Mouse (Mus musculus) adipocyte (in vitro differentiated cells): ENCODE results near the gene Parvg.

Experiments
- DNase-seq: peaks from one replicate; pipeline ENCODE4 v3.0.0-alpha.2; 2016; ENCODE audit warnings: low spot score

The Parvg gene

GRCm38 (mm10) chr15:84305333-84305732 is 18.5 kb upstream of the Parvg start:
- no peak for DNase-seq

- DNase-seq, result no peak
Observed at GRCm38 (mm10) chr15:84310271-84310670, 13.6 kb upstream of the Parvg start.

GRCm38 (mm10) chr15:84311295-84312085 is 12.3 kb upstream of the Parvg start:
- DNase-seq, result no peak

DNA sequence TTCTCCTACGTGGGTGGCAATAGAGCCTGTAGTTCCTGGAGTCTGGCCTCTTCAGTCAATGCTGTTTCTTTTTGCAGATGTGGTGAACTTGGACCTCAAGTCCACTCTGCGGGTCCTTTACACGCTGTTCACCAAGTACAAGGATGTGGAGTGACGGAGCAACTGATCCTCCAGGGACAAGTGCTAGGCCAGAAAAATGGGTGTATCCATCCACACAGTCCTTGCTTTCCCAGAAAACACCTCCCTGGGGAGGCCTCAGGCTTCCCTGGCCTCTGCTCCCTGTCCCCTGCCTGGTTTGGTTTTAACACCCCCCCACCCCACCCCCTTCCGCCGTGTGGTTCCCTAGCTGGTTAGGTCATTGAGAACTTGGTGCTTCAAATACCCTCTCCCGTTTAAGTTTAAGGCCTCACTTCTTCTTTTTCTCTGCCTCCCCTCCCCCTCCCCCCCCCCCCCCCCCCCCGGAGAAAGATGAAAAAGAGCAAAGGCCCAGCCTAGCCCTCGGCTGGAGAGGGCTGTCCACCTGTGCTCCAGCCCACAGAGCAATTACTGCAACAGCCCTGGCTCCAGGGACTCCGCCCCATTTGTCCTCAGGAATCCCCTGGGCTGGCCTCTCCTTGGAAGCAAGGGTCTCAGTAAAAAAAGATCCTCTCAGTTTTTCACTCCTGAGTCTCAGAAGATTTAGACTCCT is 10.8 kb upstream of the Parvg start:
- DNase-seq, result no peak

DNA sequence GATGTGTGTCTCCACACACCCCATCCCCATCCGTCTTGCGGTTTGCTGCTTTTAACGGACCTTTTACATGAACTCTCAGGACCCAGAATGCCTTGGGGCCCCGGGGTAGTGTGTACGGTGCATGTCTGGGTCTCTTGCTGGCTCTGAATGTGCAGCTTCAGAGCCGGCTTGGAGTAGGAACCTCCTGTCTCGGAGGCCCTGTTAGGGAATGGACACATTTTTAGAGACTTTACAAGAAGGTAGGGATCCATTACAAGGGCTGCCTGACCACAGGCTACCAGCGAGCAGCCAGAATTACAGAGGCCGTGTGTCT is 10.3 kb upstream of the Parvg start:
- no peak for DNase-seq

GRCm38 (mm10) chr15:84314420-84315080 is 9.3 kb upstream of the Parvg start:
- DNase-seq, result no peak

DNA sequence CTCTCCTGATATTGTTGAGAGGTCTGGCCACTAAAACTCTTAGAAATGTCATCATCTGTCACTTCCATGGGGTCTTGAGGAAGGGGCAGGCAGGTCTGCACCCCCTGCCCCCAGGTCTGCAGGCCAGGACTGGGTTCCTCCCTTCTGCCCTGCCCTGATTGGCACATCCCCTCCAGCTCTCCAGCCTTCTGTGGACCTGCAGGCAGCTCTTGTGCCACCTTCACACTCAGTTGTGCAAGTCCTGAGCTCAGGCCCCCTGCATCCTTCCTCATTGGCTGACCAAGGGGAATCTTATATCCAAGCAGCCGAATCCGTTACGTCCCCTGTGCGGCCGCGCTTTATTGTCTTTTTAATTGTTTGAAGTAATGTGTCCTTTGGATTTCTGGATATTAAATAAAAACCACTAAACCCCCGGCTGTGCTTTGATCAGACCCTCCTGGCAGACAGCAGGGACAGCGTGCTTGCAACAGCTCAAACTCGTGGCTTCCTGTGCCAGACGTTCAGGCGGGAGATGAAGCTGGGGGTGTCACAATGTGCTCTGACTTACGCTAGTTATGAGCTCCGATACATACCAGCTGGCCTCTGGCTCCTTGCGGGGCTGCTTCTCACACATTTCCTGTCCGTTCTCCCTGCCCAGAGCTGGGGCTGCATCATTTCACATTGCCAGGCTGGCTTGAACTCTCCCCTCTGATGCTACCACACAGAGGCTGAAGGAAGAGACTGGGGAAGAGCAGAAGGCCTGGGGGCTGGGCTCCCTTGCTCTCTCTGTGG is 8.4 kb upstream of the Parvg start:
- no peak for DNase-seq

- DNase-seq, result no peak
Observed at GRCm38 (mm10) chr15:84319393-84319792, 4.4 kb upstream of the Parvg start.

DNA sequence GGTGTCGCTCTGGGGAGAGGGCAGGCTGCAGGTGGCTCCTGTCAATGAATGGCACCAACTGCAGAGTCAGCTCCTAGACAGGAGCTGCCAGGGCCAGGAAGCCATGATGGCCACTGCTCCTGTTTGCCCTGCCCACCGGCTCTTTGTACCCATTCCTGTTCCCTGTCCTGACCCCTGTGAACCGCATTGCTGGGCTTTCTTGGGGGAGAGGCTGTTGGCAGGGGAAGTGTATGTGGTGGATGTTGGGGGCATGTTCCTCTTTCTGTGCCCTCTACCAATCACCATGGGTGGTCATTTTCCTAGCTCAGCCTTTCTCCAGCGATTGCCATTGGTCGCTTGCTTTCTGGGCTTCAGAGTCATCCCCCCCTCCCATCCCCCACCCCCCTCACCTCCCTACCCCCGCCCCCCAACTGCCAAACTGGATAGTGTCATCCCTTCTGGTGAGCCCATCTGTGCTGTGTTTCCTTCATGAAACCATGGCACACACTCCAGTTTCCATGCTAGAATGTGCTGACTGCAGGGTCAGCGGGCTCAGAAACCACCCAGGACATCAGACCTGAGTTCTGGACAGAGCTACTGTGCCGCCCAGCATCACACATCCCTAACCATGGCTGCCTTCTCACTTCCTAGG is 2.2 kb upstream of the Parvg start:
- DNase-seq, result no peak

DNA sequence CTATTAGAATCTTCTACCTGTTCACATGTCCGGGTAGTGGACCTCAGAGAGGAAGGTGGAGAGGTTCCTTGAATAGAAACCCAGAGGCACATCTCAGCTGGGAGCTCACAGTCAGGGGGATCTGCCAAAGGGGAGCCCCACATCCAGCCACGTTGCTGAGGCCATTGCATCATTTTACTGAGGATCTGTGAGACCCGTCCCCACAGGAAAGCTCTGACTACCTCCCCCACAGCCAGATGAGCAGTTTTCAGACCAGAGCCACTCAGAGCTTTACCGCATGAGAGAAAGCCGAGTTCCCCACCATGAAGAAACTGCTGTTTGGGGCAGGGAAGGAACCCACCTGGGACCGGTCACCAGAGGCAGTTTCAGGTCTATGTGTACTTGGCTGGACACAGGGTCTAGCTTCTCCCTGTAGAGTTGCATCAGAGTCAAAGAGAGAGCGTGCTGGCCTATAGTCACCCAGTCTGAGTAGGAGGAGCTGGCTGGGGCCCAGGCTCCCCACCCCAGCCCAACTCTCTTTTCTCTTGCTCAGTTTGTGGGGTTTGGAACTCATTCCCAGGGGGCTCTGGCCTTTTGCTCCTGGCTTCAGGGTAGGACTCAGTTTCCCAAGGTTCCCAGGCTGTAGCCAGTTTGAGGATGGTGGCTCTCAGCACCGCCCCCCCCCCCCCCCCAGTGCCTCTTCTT is 1.2 kb downstream of the Parvg start:
- no peak for DNase-seq

- DNase-seq, result no peak
Observed at GRCm38 (mm10) chr15:84325736-84326135, 1.9 kb downstream of the Parvg start.

- no peak for DNase-seq
Observed at GRCm38 (mm10) chr15:84328870-84329269, 5.0 kb downstream of the Parvg start.

DNA sequence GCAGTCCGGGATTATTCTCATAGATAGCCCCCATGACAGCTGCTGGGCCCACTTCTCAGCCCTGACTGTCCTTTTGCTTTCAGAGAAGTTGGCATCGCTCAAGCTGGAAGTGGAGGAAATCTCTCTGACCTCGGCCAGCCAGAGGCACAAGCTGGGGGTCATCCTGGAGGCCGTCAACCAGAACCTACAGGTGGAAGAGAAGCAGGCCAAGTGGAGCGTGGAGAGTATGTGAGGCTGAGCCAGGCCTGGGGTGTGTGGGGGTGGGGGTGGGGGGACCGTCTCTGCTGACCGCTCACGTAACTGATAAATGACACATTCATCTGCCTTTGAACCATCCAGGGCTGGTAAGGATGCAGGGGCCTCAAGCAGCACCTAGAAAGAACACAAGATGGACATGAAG is 6.1 kb downstream of the Parvg start:
- DNase-seq, result no peak

GRCm38 (mm10) chr15:84331066-84331612 is 7.3 kb downstream of the Parvg start:
- DNase-seq, result no peak

- no peak for DNase-seq
Observed at GRCm38 (mm10) chr15:84336281-84336817, 12.5 kb downstream of the Parvg start.

DNA sequence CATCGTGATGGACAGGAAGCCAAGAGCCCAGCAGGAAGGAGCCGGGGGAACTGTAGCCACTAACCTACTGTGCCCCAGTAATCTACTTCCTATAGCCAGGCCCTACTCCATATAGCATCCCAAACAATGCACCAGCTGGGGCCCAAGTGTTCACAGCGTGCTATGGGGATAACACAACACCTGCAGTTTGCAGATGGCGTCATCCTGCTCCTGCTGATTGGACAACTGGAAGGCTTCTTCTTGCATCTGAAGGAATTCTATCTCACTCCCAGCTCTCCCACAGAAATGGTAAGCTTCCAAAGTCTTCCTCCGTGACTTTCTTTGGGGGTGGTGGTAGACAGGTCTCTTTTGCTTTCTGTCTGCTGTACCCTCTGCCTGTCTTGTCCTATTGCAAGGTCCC is 13.8 kb downstream of the Parvg start:
- DNase-seq, result no peak

DNA sequence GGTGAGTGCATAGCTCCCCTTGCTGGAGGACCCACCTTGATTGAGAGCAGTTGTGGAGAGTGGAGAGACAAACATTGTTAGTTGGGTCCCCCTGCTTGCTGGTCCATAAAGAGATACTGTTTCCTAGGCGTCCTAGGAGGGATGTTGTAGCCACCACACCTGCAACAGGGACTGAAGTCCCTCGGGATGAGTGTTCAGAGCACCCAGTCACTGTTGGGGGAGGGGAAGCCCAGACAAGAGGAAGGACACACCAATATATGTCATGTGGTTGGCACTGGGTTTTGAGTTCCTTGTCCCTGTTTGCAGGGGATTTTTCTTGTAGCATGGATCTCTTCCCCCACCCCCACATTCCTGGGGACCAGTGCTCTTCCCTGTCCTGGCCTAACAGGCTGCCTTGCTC is 17.1 kb downstream of the Parvg start:
- DNase-seq, result no peak

DNA sequence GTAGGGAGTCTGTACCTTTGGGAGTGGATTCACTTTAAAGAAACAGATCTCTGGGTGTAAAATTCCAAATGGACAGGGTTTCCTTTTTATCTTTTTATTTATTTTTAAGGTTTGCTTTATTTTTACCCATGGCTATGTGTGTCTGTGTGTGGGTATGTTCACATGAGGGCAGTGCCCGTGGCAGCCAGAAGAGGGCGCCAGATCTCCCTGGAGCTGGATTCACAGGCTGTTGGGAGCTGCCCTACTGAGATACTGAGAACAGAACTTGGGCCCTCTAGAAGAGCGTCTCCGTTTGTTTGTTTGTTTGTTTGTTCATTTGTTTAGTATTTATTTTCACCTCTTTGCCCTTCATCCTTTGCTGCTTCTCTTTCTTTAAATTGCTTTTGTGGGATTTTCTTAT is 24.9 kb downstream of the Parvg start:
- no peak for DNase-seq

GRCm38 (mm10) chr15:84349915-84350738 is 26.3 kb downstream of the Parvg start:
- no peak for DNase-seq

GRCm38 (mm10) chr15:84351342-84351741 is 27.5 kb downstream of the Parvg start:
- DNase-seq, result no peak
